Mouse (Mus musculus): Measurements from ENCODE around the gene Gp1ba. TPM values are rescaled to one million over a fixed set of nuclear protein-coding genes. Genes with fewer than 3 reads are reported as not detected.

Gene Gp1ba
- polyA plus RNA-seq, 1 experiment from 2014 or later = 0.15 TPM

GRCm38 (mm10) chr11:70664741-70665140, 25.8 kb downstream of the Gp1ba start:
- H3K27ac ChIP-seq = no peak overlapping the region
- 93% methylated on average over 9 of the region's 9 CpGs for WGBS

GRCm38 (mm10) chr11:70666687-70667086, 27.8 kb downstream of the Gp1ba start:
- ATAC-seq (ENCODE audit: insufficient number of reproducible peaks, insufficient read depth, low FRiP score, low TSS enrichment) = no peak
- Histone ChIP-seq H3K4me2 (replicated peaks) (no peak overlapping the region), H3K36me3 (peaks cover 54% of the 10 kb centered on the region), H3K27ac (no peak overlapping the region), H3K4me1 (peaks cover 25% of the 10 kb centered on the region), H3K9ac (no peak overlapping the region), H3K4me3 (no peak overlapping the region), H3K9me3 (no peaks in the 10 kb centered on the region), H3K27me3 (no peaks in the 10 kb centered on the region)
- WGBS = 95% methylated on average over 8 of the region's 8 CpGs

More at GRCm38 (mm10) chr11:70664741-70665140, 25.8 kb downstream of the Gp1ba start:
- Histone ChIP-seq H3K36me3 (peaks cover 61% of the 10 kb centered on the region), H3K9ac (no peak overlapping the region), H3K9me3 (no peaks in the 10 kb centered on the region), H3K4me1 (peaks cover 16% of the 10 kb centered on the region), H3K27me3 (no peaks in the 10 kb centered on the region), H3K4me3 (no peak overlapping the region), H3K4me2 (replicated peaks) (no peak overlapping the region)
- ATAC-seq (ENCODE audit: insufficient number of reproducible peaks, insufficient read depth, low FRiP score, low TSS enrichment) = no peak

- H3K9ac ChIP-seq = peak overlapping the region; percentile 67
- ATAC-seq (ENCODE audit: insufficient number of reproducible peaks, insufficient read depth, low FRiP score, low TSS enrichment) = no peak
- H3K9me3 ChIP-seq = no peaks in the 10 kb centered on the region
- peak overlapping the region; percentile 95 for H3K27ac ChIP-seq
- 50% methylated on average over 14 of the region's 14 CpGs for WGBS
- peak overlapping the region; percentile 52 for H3K4me3 ChIP-seq
- peaks cover 25% of the 10 kb centered on the region for H3K4me1 ChIP-seq
- peak overlapping the region; percentile 74 for H3K4me2 ChIP-seq (replicated peaks)
- no peaks in the 10 kb centered on the region for H3K27me3 ChIP-seq
- H3K36me3 ChIP-seq = peaks cover 51% of the 10 kb centered on the region
Observed at GRCm38 (mm10) chr11:70667271-70668150, 28.6 kb downstream of the Gp1ba start.

GRCm38 (mm10) chr11:70668335-70668770, 29.4 kb downstream of the Gp1ba start:
- Histone ChIP-seq H3K4me3 (peak overlapping the region; percentile 52), H3K9ac (peak overlapping the region; percentile 67), H3K36me3 (peaks cover 42% of the 10 kb centered on the region), H3K27me3 (no peaks in the 10 kb centered on the region), H3K9me3 (no peaks in the 10 kb centered on the region), H3K27ac (peak overlapping the region; percentile 95), H3K4me2 (replicated peaks) (peak overlapping the region; percentile 74), H3K4me1 (peaks cover 25% of the 10 kb centered on the region)
- 2% methylated on average over 15 of the region's 15 CpGs for WGBS
- peak; percentile 42 for ATAC-seq (ENCODE audit: insufficient number of reproducible peaks, insufficient read depth, low FRiP score, low TSS enrichment)

- peaks cover 42% of the 10 kb centered on the region for H3K36me3 ChIP-seq
- WGBS = under 1% methylated on average over 44 of the region's 44 CpGs
Observed at GRCm38 (mm10) chr11:70668771-70669505, 30.0 kb downstream of the Gp1ba start, which contains the start of gene Spag7. Gene Spag7, minus strand, starts transcription at chr11:70669416.

GRCm38 (mm10) chr11:70669582-70670345, 30.8 kb downstream of the Gp1ba start:
- Histone ChIP-seq H3K4me3 (peak overlapping the region; percentile 52), H3K9me3 (no peaks in the 10 kb centered on the region), H3K27me3 (no peaks in the 10 kb centered on the region), H3K4me2 (replicated peaks) (peak overlapping the region; percentile 74), H3K27ac (peak overlapping the region; percentile 95), H3K4me1 (peaks cover 25% of the 10 kb centered on the region), H3K36me3 (peaks cover 35% of the 10 kb centered on the region), H3K9ac (peak overlapping the region; percentile 70)
- WGBS = under 1% methylated on average over 31 of the region's 31 CpGs
- ATAC-seq (ENCODE audit: insufficient number of reproducible peaks, insufficient read depth, low FRiP score, low TSS enrichment) = peak; percentile 17

More at GRCm38 (mm10) chr11:70668771-70669505, 30.0 kb downstream of the Gp1ba start, which contains the start of gene Spag7:
- Histone ChIP-seq H3K9me3 (no peaks in the 10 kb centered on the region), H3K9ac (peak within 1 kb of the TSS; percentile 70), H3K4me2 (replicated peaks) (peak within 1 kb of the TSS; percentile 74), H3K27me3 (no peaks in the 10 kb centered on the region), H3K4me1 (peaks cover 25% of the 10 kb centered on the region), H3K4me3 (peak within 1 kb of the TSS; percentile 52), H3K27ac (peak within 1 kb of the TSS; percentile 95)
- peak; percentile 96 for ATAC-seq (ENCODE audit: insufficient number of reproducible peaks, insufficient read depth, low FRiP score, low TSS enrichment)

- H3K4me3 ChIP-seq = peak overlapping the region; percentile 52
- ATAC-seq (ENCODE audit: insufficient number of reproducible peaks, insufficient read depth, low FRiP score, low TSS enrichment) = no peak
- H3K9me3 ChIP-seq = no peaks in the 10 kb centered on the region
- H3K4me1 ChIP-seq = peaks cover 25% of the 10 kb centered on the region
- peak overlapping the region; percentile 74 for H3K4me2 ChIP-seq (replicated peaks)
- 45% methylated on average over 14 of the region's 14 CpGs for WGBS
- peaks cover 35% of the 10 kb centered on the region for H3K36me3 ChIP-seq
- H3K27me3 ChIP-seq = no peaks in the 10 kb centered on the region
- peak overlapping the region; percentile 95 for H3K27ac ChIP-seq
- H3K9ac ChIP-seq = peak overlapping the region; percentile 70
Observed at GRCm38 (mm10) chr11:70670483-70670882, 31.6 kb downstream of the Gp1ba start.

GRCm38 (mm10) chr11:70671333-70672047, 32.6 kb downstream of the Gp1ba start:
- Histone ChIP-seq H3K27ac (no peak overlapping the region), H3K9me3 (no peaks in the 10 kb centered on the region), H3K4me2 (replicated peaks) (peak overlapping the region; percentile 74; the same call in 1 of the 2 replicates), H3K9ac (no peak overlapping the region), H3K36me3 (peaks cover 40% of the 10 kb centered on the region), H3K27me3 (no peaks in the 10 kb centered on the region), H3K4me1 (peaks cover 24% of the 10 kb centered on the region), H3K4me3 (no peak overlapping the region)
- no peak for ATAC-seq (ENCODE audit: insufficient number of reproducible peaks, insufficient read depth, low FRiP score, low TSS enrichment)
- 86% methylated on average over 16 of the region's 16 CpGs for WGBS

- Histone ChIP-seq H3K9ac (no peak overlapping the region), H3K4me1 (peaks cover 9% of the 10 kb centered on the region; the same call in 1 of the 2 replicates), H3K27me3 (no peaks in the 10 kb centered on the region), H3K36me3 (peaks cover 38% of the 10 kb centered on the region), H3K27ac (no peak overlapping the region), H3K4me2 (replicated peaks) (no peak overlapping the region), H3K4me3 (no peak overlapping the region), H3K9me3 (no peaks in the 10 kb centered on the region)
- 69% methylated on average over 6 of the region's 6 CpGs for WGBS
- no peak for ATAC-seq (ENCODE audit: insufficient number of reproducible peaks, insufficient read depth, low FRiP score, low TSS enrichment)
Observed at GRCm38 (mm10) chr11:70674014-70674413, 35.1 kb downstream of the Gp1ba start.

- no peak for ATAC-seq (ENCODE audit: insufficient number of reproducible peaks, insufficient read depth, low FRiP score, low TSS enrichment)
- peaks cover 43% of the 10 kb centered on the region for H3K36me3 ChIP-seq
- H3K4me3 ChIP-seq = no peak overlapping the region
- H3K4me1 ChIP-seq = peaks cover 9% of the 10 kb centered on the region; the same call in 1 of the 2 replicates
- no peak overlapping the region for H3K4me2 ChIP-seq (replicated peaks)
- no peaks in the 10 kb centered on the region for H3K9me3 ChIP-seq
- H3K9ac ChIP-seq = 0 out of 2 replicates have a peak overlapping the region, but pooled peaks have one; percentile 1
- H3K27ac ChIP-seq = no peak overlapping the region
- WGBS = 64% methylated on average over 11 of the region's 11 CpGs
- H3K27me3 ChIP-seq = no peaks in the 10 kb centered on the region
Observed at GRCm38 (mm10) chr11:70674501-70674900, 35.6 kb downstream of the Gp1ba start.
